Mouse (Mus musculus) adrenal gland, postnatal 25 days (tissue): ENCODE measurements around the gene Proser1. TPM values are rescaled to one million over a fixed set of nuclear protein-coding genes. Genes with fewer than 3 reads are reported as not detected.
A peak's percentile ranks its signal among the peaks of the same experiment; 100 is the strongest.

Experiments
- DNase-seq: peaks from one replicate; pipeline ENCODE4 v3.0.0; 2021; ENCODE audit warnings: mixed read lengths
- long read RNA-seq: library from polyadenylated mRNA; stranded (forward); transcript quantifications from one replicate; pipeline ENCODE4 v2.0.0, GENCODE M21; 2021
- total RNA-seq: library from RNA; stranded (reverse); gene quantifications from 2 replicates; pipeline ENCODE4 v1.2.3, GENCODE M21; 2021

Proser1 gene
- 30.8 and 32.0 TPM in 2 replicates for total RNA-seq
- long read RNA-seq, partial matches to known transcripts = 1 of 4 reads
- long read RNA-seq, other reads (novel, unspliced or antisense) = 3 of 4 reads

DNA sequence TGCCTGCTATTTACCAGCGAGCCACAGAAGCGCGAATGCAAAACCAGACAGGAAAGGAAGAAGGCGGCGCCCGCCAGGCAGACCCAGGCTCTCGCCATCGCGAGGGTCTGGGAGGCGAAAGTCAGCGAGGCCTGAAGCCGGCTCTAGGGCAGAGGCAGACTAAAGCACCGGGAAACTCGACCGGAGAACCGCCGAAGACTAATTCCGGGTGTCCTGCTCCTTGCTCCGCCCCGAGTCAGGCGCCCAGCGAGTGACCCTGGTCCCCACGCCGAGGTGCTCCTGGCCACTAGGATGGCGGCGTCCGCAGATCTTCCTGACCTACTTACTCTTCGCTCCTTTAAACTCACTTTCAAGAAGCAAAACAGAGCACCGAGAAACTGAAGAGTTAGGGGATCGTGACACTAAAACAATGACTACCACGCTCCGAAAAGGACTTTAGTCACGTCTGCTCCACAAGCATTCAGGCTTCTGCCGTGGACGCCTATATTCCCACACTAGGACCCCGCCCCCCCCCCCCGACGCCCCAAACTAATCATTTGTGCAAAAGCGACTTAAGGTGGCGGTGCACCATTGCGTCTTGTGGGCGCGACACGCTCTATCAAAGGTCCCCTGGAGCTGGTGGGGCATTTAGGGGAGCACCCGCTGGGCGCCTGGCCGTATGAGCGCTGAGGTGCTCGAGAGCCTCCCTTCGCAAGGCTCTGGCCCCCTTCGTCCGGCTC, at the start of gene Proser1, which contains the start of gene Nhlrc3:
Gene Proser1, plus strand, starts transcription at position 621 of the 719 bp plus-strand sequence.
Gene Nhlrc3, minus strand, starts transcription at position 287 of the 719 bp plus-strand sequence.
- peak; percentile 95 for DNase-seq

DNA sequence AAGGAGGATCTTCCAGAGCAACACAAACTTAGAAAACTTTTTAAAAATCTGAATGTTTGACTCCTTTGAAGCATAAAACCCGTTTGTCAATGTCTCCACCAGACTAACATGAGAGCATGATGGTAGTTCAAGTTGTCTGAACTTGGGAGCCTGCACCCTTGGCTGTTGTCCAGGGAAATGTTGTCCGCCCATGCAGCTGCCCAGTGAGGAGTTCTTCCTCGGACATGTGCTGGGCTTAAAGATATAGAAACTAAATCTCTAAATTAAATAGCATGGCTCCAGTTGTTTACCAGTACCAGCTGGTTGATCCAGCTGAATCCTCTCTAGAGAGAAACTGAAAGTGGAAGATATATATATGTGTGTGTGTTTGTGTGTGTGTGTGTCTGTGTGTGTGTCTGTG, 49.5 kb upstream of the Proser1 start:
- no peak for DNase-seq

DNA sequence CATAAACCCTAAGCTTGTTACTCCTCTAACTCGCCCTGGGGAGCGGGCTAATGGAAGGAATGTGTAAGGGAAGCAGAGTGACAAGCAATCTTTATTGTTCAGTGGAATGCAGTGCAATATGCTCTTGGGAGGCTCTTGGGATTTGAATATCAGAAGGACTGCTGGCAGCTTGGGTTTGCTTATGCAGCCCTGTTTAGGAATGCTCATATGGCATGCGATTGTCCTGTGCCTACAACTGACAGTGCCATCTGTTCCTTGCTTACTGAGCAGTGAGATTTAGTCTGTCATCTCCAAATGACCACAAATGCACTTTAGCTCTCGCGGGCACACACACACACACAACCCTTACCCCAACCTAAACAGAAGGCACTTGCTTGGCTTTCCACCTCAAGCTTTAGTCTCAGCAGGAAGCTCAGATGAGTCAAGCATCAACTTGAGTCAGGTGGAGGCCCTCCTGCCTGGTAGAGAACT, 47.4 kb upstream of the Proser1 start:
- DNase-seq = no peak

DNA sequence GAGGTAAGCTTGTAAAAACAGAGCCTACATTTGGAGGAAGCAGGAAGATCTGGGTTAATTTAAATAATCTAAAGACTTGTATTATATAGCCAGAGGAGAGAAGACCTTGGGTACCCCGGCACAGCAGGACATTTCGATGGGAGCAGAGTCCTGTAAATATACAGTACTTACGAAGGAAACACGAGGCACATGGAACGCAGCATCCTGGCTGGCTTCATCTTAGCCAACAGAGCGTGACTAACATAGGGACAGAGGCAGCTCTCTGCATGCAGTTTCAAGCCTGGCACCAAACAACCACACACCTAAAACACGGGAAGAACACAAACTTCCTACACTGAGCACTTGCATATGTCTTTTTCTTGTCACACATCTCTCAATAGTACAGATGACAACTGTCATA, 45.8 kb upstream of the Proser1 start:
- no peak for DNase-seq

DNA sequence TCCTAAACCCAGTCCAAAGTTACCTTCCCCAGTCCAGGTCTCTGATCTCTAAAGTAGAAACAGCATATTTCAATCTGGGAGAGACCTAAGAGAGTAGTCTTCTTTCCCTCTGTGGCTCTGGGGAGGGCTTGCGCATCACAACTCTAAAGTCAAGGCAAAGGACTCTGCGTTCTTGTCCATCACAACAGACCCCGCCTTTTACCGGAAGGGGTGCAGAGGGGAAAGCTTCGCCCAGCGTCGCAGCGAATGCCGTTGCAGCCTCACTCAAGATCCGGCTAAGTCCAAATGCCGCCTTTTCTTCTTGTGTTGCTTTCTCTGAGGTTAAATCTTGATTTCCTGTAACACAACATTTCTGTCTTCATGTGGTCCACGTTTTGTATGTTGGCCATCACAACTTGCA, 41.8 kb upstream of the Proser1 start:
- no peak for DNase-seq

DNA sequence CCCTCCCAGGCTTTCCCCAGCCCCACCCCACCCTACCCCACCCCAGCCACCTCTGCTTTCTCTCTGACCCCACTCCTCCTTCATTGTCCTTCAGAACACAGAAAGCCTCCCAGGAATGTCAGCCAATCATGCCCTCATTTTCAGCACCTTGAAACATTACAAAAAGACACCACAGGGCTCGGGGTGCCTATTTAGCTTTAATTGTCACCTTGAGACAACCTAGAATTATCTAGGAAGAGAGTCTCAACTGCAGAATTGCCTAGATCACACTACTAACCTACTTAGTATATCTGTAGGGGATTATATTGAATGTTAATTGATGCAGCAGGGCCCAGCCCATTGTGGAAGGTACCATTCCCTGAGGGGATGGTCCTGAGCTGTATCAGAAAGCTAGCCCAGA, 40.8 kb upstream of the Proser1 start:
- DNase-seq = no peak

DNA sequence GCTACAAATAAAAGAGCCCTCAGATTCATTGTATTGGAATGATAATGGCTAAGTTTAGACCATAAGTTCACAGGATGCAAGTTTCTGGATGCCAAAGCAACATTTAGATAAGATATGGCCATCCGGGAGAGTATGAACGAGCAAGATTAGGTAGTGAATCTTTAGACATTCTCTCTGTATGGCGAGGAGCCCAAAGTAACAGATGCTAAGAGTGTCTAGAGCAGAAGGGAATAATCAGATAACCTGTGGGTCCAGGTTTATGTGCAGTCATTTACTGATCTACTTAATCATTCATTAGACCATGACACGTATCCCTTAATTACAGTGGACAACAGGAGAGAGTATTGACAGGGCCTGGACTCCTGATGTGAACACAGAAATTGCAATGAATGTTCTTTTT, 39.9 kb upstream of the Proser1 start:
- DNase-seq = no peak

DNA sequence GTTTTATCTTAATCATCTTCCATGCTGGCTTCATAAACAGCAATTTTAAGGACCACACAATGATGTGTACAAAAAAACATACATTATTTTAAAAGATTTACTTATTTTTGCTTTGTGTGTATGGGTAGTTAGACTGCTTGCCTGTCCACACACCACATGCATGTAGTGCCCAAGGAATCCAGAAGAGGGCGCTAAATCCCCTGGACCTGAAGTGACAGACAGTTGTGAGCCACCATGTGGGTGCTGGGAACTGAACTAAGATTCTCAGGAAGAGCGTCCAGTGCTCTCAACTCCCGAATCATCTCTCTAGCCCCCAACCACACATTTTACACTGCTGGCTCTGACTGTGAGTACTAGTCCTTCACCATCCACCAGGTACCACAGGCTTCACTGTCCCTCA, 28.9 kb upstream of the Proser1 start:
- DNase-seq = no peak

DNA sequence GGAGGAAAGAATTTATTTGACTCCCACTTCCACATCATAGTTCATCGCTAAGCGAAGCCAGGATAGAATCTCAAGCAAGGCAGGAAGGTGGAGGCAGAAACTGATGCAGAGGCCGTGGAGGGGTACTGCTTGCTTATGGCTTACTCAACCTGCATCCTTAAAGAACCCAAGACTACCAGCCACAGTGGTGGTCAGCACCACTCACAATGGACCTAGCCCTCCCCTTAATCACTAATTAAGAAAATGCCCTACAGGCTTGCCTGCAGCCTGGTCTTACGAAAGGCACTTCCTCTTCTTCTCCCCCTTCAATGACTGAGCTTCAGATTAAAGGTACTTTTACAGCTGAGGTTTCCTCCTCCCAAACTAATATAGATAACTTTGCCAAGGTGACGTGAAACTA, 26.9 kb upstream of the Proser1 start:
- no peak for DNase-seq

DNA sequence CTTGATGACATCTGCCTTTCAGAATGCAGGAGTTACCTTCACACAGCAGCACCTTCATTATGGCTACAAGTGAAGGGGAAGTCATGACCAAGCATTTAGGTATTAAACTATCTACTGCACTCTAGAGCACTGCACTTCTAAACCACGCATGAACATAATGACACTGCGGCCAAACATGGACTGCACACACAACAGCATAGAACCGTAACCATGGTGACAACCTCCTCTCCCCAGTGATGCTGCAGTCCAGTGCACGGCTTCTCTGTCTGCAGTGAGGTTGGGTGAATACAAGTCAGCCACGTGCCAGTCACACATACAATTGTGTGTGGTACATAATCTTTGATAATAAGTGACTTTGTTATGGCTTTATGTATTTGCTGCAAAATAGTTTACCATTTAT, 17.9 kb upstream of the Proser1 start:
- DNase-seq = no peak

DNA sequence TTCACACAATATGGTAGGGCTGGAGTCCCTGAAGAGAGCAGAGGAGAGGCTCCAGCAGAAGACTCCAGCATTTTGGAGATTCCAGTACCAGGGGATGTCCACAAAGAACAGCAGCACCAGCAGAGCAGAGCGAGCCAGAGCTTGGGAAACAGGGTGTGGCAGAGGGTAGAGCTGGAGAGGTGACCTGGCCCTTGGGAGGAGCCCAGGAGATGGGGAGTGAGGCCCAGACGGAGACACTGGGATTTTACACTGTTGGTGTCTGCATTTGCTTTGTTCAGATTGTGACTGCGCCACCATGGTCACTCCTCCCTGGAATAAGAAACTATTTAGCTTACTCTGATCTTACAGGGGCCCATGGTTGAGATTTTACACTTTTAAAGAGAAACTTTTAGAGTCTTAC, 16.7 kb upstream of the Proser1 start:
- DNase-seq = no peak

DNA sequence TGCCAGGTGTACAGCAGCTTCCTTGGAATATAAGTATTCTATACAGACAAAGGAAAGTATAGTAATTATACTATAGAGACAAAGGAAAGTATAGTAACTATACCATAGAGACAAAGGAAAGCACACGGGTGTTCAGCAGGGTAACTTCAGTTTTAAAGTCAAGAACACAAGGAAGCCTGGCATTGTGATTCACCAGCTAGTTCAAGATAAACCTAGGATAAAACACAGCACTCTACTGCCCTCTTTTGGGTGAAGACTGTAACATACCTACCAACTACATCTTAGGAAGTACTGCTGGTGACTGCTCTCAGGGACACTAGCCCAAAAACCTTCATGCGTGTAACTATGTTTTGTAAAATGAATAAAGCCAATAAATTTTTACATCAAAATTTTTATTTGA, 15.3 kb upstream of the Proser1 start:
- no peak for DNase-seq

DNA sequence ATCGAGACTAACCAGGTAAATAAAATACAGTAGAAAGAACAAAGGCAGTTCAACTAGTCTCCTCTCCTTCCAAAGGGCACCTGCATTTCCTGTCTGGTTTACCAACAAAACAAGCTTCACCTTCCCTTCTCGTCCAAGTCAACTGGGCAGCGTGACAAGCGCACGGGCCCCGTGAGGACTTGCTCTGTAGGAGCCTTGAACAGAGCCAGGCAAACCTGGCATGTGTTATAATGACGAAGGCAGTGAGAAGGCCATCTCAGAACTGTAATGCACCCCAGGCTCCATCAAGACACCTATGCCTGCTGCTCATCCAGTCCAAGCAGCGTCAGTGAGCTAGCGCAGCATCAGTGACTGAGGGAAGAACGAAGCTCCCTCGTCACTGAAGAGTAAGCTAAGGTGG, 12.8 kb upstream of the Proser1 start:
- peak; percentile 22 for DNase-seq

DNA sequence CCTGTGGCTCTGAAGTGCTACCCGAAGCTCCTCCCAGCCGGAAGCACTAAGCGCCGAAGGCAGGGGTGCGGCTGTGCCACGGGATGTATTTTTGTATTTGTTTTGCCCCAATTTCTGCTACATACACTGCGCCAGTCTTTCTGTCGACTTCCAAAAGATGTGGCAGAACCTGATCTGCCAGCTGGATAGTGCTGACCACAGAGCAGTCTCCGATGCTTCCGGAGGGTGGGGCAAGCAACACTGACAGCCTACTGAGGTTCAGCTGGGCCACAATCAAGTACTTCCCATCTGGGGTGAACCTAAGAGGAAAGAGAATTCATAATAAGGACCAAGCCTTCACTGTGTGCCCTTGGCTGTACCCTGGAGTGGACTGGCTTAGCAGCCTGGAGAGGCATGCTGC, 11.1 kb upstream of the Proser1 start:
- no peak for DNase-seq

DNA sequence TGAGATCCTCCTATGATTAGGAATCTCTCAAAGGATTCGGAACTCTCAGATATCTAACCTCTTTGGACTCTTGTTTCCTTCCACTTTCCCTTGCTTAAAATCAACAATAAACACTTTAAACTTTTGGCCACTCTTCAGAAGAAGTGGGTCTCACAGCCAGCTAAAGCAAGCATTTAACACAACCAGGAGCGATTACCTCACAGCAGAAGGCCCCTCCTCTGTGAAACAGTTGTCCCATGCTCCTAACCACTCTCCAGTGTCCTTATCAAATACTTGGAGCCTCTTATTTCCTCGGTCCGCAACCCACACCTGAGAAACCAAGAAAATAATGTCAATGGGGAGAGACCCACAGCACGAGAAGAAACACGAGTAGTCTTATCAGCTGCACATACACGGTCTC, 10.1 kb upstream of the Proser1 start:
- no peak for DNase-seq

DNA sequence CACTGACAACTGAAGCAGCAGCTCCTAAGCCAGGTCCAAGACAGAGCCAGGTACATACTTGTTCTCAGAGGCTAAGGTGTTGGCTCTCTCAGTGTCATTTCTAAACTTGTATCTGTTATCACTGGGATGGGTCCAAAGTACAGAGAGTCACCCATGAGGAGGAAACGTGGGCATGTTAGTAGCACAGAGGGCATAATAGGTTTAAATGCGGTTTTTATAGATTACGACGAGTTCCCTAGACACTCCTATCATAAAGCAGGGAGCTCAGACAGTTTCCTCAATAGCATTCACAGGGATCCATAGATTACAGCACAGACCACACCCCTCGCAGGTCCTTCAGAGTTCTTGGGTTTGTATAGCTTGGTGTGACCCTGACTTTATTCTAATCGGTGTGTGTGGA, 9.5 kb upstream of the Proser1 start:
- DNase-seq = no peak

DNA sequence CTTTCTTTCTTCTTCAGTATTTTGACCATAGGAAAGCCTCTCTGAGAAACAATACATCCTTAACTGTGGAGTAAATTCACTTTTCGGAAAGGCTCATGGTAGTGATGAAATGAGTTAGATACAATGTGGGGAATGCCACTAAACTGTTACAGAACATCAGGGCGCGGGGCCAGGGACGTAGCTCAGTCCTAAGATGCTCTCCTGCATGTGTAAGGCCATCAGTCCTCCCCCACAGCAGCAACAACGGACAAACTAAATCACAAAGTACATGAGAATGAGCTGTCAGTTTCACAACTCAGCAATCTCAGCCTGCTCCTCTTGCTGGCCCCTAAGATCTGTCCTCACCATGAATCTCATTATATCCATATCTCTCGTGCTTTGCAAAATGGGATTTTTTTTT, 8.9 kb upstream of the Proser1 start:
- no peak for DNase-seq

DNA sequence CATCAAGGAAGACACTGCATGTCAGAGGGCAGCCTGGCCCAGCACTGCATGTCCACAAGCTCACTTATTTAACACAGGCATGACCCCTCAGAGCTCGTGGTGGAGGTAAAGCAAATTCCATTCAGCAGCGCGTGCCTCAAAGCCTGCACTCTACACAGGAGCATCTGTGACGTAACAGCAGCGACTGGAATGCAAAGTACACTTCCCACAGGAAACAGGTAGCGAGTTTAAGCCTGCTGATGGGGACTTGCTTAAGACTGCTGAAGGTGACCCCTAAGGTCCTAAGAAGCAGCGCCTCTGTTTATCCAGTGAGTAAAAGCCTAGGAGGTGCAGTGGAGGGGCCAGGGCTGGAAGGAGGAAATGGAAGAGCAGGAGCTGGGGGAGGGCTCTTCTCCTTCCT, 8.5 kb upstream of the Proser1 start:
- no peak for DNase-seq

DNA sequence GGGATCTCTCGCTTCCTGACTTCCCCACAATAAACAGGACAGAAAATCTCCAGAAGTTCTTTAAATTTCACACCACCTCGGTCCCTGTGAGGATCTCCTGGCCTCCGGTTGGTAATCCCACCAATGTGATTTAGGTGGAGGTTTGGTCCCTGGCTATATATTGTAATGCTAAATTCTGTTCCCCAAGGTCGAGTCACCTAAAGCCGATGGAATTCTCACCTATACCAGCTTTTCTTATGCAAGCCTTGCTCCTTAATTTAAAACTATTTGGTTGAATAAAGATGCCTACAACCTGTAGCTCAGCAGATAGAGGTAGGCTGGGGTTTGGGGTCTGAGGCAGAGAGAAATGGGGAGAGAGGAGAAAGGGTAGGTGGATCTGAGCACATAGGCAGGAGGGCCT, 5.7 kb upstream of the Proser1 start:
- no peak for DNase-seq

DNA sequence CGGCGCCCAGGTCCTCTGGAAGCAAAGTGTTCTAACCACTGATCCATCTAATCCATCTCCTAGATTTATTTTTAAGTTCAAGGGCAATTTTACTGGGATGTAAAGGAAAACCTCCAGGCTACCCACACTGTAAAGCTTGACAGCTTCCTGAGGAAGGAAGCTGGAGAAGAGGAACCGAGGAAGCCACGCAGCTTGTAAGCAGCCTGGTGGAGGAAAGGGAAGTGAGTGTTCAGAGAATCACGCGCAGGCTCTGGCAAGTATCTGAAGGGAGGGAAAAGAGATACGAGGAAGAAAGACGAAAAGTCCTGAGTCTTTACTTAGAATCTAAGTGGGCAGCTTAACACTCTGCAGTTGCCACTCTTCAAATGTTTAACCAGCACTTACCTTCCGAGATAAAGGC, 3.4 kb upstream of the Proser1 start:
- no peak for DNase-seq

DNA sequence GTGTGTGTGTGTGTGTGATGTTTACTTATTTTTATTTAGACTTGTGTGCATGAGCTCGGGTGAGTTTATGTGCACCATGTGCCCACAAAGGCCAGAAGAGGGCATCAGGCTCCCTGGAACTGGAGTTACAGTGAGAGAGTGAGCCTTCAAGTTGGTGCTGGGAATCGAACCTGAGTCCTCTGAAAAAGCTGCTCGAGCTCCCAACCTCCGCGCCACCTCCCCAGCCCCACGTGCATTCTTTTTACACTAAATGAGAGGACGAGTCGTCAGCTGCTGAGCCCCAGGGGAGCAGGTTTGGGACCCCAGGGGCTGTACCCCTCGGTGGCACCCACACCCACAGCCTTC, 793 bp upstream of the Proser1 start:
- DNase-seq = no peak

DNA sequence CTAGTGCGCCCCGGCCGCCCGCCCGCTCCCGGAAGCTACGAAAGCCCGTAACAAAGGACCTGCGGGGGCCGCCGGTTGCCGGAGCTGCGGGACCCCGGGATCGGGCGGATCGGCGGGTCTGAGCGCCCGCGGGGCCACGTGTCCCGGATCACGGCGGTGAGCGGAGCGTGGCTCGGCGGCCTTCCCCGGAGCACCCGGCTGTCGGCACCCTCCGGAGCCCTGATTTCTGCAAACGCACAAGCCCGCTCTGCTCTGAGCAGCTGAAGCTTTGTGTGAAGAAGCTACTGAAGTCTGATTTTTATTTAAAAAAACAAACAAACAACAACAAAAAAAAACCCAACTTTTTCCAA, 274 bp downstream of the Proser1 start:
- DNase-seq = no peak

DNA sequence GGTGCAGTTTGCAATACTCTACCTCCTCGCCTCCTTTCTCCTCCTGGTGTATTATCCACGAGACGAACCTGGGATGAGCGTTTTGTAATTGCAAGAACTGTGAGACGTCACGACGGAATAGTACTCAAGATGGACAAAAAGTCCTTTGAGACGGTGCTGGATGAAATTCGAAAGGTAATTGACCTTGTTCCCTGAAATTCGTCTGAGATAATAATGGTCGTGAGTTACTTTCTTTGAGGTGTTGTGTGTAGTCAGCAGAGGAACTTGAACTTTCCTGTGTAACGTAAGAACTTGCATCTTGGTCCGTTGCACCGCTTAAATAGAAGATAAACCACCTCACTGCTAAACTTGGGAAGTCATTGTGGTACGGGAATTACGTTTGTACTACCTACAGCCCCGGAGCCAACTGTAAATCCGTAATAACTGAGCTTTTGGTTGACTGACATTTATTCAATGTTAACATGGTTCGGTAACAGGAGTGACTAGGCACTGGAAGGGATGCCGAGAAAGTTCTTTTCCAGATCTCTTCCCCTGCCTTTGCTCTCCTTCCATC, 756 bp downstream of the Proser1 start:
- no peak for DNase-seq

DNA sequence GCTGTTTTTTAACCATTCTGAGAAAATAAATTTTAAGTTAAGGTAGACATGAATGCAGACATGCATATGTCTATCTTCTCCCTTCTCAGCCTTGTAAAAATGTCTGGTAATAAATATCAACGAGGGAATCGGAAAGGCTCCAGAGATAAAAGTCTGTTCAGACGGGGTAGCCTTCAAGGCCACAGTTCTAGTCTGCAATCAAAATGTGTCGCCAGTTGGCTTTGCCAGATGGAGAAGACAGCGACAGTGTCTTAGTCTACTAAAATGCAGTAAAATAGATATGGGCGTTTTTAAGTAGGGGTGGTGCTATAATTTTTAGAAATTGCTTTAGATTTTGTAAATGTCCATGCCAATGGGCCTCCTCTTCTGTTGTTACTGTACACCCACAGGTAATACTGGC, 1.9 kb downstream of the Proser1 start:
- DNase-seq = no peak

DNA sequence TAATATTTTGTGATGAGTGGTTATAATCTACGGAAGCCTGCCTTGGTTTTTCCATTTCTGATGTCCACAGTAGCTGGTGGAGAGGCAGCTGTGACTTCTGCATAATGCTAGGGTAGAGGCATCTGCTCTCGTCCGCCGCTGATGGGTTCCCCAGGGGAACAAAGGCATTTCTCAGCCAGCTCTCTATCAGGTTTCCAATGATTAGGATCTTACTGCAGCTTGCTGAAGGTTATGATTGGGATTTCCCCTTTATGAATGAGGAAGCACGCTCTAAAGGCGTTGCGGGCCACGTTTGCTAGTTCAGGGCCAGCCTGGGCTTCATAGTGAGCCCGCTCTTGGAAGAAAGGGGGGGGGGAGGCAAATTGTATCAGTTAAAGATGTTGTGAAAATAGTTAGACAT, 3.0 kb downstream of the Proser1 start:
- DNase-seq = no peak
